Mouse (Mus musculus): ENCODE measurements at regions not wholly inside any gene's neighbourhood (a gene's known extent, or its start where the extent isn't known, plus 50 kb on each side); places are given as distances from the start of the nearest gene placed in this dataset.

GRCm38 (mm10) chr8:89903346-89903745 is 444.8 kb downstream of the Tox3 start:
- ATAC-seq (ENCODE audit: low FRiP score), result no peak
- H3K27ac ChIP-seq (replicated peaks), result no peak overlapping the region
- no peaks in the 10 kb centered on the region for H3K36me3 ChIP-seq
- 86% methylated on average over 1 of the region's 1 CpGs for WGBS
- H3K4me2 ChIP-seq, result no peak overlapping the region
- H3K4me1 ChIP-seq, result peaks cover 10% of the 10 kb centered on the region; the same call in 1 of the 2 replicates
- H3K9ac ChIP-seq (replicated peaks), result no peak overlapping the region
- no peaks in the 10 kb centered on the region for H3K27me3 ChIP-seq (replicated peaks)
- no peak overlapping the region for H3K4me3 ChIP-seq (replicated peaks)
- H3K9me3 ChIP-seq (replicated peaks), result no peaks in the 10 kb centered on the region

- ATAC-seq (ENCODE audit: low FRiP score), result no peak
- Histone ChIP-seq H3K27me3 (replicated peaks) (no peaks in the 10 kb centered on the region), H3K36me3 (no peaks in the 10 kb centered on the region), H3K27ac (replicated peaks) (no peak overlapping the region), H3K9ac (replicated peaks) (no peak overlapping the region), H3K4me1 (peaks cover 8% of the 10 kb centered on the region; the same call in 1 of the 2 replicates), H3K4me2 (no peak overlapping the region), H3K9me3 (replicated peaks) (no peaks in the 10 kb centered on the region), H3K4me3 (replicated peaks) (no peak overlapping the region)
- WGBS, result 23% methylated on average over 5 of the region's 5 CpGs
Observed at GRCm38 (mm10) chr8:89872768-89873167, 475.4 kb downstream of the Tox3 start.

GRCm38 (mm10) chr8:89871966-89872365 is 476.2 kb downstream of the Tox3 start:
- Histone ChIP-seq H3K9me3 (replicated peaks) (no peaks in the 10 kb centered on the region), H3K27ac (replicated peaks) (no peak overlapping the region), H3K9ac (replicated peaks) (no peak overlapping the region), H3K4me3 (replicated peaks) (no peak overlapping the region), H3K4me2 (no peak overlapping the region), H3K36me3 (no peaks in the 10 kb centered on the region), H3K27me3 (replicated peaks) (no peaks in the 10 kb centered on the region), H3K4me1 (peaks cover 8% of the 10 kb centered on the region; the same call in 1 of the 2 replicates)
- WGBS, result 86% methylated on average over 5 of the region's 5 CpGs
- no peak for ATAC-seq (ENCODE audit: low FRiP score)

- Histone ChIP-seq H3K4me2 (no peak overlapping the region), H3K4me3 (replicated peaks) (no peak overlapping the region), H3K27me3 (replicated peaks) (no peaks in the 10 kb centered on the region), H3K9ac (replicated peaks) (no peak overlapping the region), H3K4me1 (peaks cover 4% of the 10 kb centered on the region; the same call in 1 of the 2 replicates), H3K9me3 (replicated peaks) (no peaks in the 10 kb centered on the region), H3K27ac (replicated peaks) (no peak overlapping the region), H3K36me3 (no peaks in the 10 kb centered on the region)
- ATAC-seq (ENCODE audit: low FRiP score), result no peak
- WGBS, result 92% methylated on average over 3 of the region's 3 CpGs
Observed at GRCm38 (mm10) chr8:89859813-89860212, 488.3 kb downstream of the Tox3 start.

DNA sequence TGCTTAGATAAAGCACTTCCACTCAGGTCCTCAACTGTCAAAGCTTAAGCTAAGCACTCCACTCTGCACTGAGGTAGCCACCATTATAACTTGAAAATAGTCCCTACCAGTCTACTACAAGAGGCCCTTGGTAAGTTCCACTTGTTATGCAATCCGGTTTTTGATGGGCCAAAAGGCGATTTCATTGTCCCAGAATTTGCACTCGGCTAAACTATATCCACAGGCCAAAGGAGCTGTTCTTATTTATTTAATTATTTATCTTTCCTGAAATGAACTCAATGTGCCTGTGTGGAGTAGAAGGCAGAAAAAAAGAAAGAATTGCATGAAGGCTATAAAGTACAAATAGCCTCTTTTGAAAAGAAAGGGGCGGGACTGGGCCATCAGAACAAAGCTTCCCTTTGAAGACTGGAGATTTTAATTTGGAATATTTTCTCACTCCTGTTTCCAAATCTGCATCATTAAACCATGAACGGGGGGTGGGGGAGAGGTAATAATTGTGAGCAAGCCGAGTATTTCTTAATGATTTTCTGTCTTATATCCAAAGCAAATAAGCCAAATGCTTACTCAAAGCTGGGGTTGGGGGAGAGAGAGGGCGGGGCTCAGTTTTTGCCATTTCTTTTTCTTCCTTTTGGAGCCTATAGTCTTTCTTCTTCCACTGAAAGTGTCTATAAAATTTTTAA is 489.3 kb downstream of the Tox3 start:
- H3K36me3 ChIP-seq, result no peaks in the 10 kb centered on the region
- H3K9me3 ChIP-seq (replicated peaks), result no peaks in the 10 kb centered on the region
- H3K4me1 ChIP-seq, result peaks cover 4% of the 10 kb centered on the region; the same call in 1 of the 2 replicates
- 72% methylated on average over 7 of the region's 7 CpGs for WGBS
- no peak overlapping the region for H3K27ac ChIP-seq (replicated peaks)
- no peaks in the 10 kb centered on the region for H3K27me3 ChIP-seq (replicated peaks)
- no peak overlapping the region for H3K4me2 ChIP-seq
- no peak for ATAC-seq (ENCODE audit: low FRiP score)
- H3K9ac ChIP-seq (replicated peaks), result no peak overlapping the region
- H3K4me3 ChIP-seq (replicated peaks), result no peak overlapping the region

- Histone ChIP-seq H3K4me1 (peaks cover 4% of the 10 kb centered on the region; the same call in 1 of the 2 replicates), H3K4me3 (replicated peaks) (no peak overlapping the region), H3K27ac (replicated peaks) (no peak overlapping the region), H3K4me2 (no peak overlapping the region), H3K27me3 (replicated peaks) (no peaks in the 10 kb centered on the region), H3K9ac (replicated peaks) (no peak overlapping the region), H3K36me3 (no peaks in the 10 kb centered on the region), H3K9me3 (replicated peaks) (no peaks in the 10 kb centered on the region)
- ATAC-seq (ENCODE audit: low FRiP score), result no peak
- WGBS, result 49% methylated on average over 5 of the region's 5 CpGs
Observed at GRCm38 (mm10) chr8:89855556-89855955, 492.6 kb downstream of the Tox3 start.

- Histone ChIP-seq H3K36me3 (no peaks in the 10 kb centered on the region), H3K4me2 (no peak overlapping the region), H3K9me3 (replicated peaks) (no peaks in the 10 kb centered on the region), H3K4me1 (peaks cover 9% of the 10 kb centered on the region), H3K4me3 (replicated peaks) (no peak overlapping the region), H3K27ac (replicated peaks) (peak overlapping the region; percentile 78), H3K9ac (replicated peaks) (no peak overlapping the region), H3K27me3 (replicated peaks) (no peaks in the 10 kb centered on the region)
- peak; percentile 92 for ATAC-seq (ENCODE audit: low FRiP score)
- WGBS, result 25% methylated on average over 3 of the region's 3 CpGs
Observed at GRCm38 (mm10) chr8:89850209-89850796, 497.8 kb downstream of the Tox3 start.

DNA sequence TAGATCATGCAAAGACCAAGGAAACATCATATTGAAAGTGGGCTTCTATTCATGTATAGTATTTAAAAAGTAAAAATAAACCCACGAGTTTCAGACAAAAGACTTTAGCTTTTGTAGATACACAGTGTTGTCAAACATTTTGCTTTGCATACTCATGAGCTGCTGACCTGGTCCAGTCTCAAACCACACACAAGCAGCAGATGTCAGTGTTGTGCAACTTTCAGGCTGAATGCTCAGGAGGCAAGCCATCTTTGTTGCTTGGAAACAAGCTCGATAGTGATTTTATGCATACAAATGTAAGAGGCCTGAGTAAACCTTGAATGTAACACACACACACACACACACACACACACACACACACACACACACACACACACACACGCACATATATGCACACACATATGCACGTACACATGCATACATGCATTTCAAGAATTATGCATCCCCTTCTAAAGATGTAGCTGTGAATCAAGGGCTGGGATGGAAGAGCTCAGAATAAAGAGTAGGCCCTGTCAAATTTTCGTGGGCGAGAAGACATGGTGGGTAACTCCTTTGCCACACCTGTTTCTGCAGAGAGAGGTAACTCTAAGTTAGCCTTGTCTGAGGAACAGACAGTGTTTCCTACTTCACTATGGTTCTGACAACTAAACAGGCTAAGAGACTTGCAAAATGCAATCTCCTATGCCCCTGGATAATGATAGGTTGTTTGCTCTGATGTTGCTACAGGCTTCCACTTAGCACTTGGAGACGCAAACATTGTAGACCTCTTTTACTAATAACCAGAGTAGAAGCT is 498.5 kb downstream of the Tox3 start:
- peaks cover 9% of the 10 kb centered on the region for H3K4me1 ChIP-seq
- H3K27me3 ChIP-seq (replicated peaks), result no peaks in the 10 kb centered on the region
- no peak overlapping the region for H3K4me2 ChIP-seq
- peak overlapping the region; percentile 78 for H3K27ac ChIP-seq (replicated peaks)
- no peak overlapping the region for H3K9ac ChIP-seq (replicated peaks)
- H3K4me3 ChIP-seq (replicated peaks), result no peak overlapping the region
- peak; percentile 82; the same call in 1 of the 2 replicates for ATAC-seq (ENCODE audit: low FRiP score)
- no peaks in the 10 kb centered on the region for H3K36me3 ChIP-seq
- H3K9me3 ChIP-seq (replicated peaks), result no peaks in the 10 kb centered on the region
- 50% methylated on average over 7 of the region's 7 CpGs for WGBS

DNA sequence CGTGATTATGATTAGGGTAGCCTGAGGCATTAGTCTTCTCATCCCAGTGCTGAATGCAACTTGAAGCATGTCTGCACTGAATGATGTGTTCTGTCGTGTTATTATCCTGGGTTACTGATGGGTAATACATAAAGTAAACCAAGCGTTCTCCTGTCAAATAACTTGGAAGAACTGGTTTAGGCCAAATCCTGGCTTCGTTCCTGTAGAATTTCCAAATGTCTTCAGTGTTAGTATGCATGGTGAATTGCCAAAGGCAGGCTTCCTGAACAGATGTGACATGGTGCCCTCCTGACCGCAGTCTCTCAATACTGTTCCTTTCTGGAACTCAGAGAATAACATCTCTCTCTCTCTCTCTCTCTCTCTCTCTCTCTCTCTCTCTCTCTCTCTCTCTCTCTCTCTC is 509.6 kb downstream of the Tox3 start:
- Histone ChIP-seq H3K4me2 (no peak overlapping the region), H3K27ac (replicated peaks) (no peak overlapping the region), H3K4me3 (replicated peaks) (no peak overlapping the region), H3K4me1 (no peaks in the 10 kb centered on the region), H3K9me3 (replicated peaks) (no peaks in the 10 kb centered on the region), H3K27me3 (replicated peaks) (no peaks in the 10 kb centered on the region), H3K9ac (replicated peaks) (no peak overlapping the region), H3K36me3 (no peaks in the 10 kb centered on the region)
- 71% methylated on average over 5 of the region's 5 CpGs for WGBS
- ATAC-seq (ENCODE audit: low FRiP score), result no peak

- H3K27me3 ChIP-seq (replicated peaks), result no peaks in the 10 kb centered on the region
- no peak overlapping the region for H3K27ac ChIP-seq (replicated peaks)
- H3K4me2 ChIP-seq, result no peak overlapping the region
- H3K9me3 ChIP-seq (replicated peaks), result no peaks in the 10 kb centered on the region
- no peak overlapping the region for H3K9ac ChIP-seq (replicated peaks)
- H3K4me1 ChIP-seq, result no peaks in the 10 kb centered on the region
- H3K36me3 ChIP-seq, result no peaks in the 10 kb centered on the region
- WGBS, result 74% methylated on average over 4 of the region's 4 CpGs
- ATAC-seq (ENCODE audit: low FRiP score), result no peak
- H3K4me3 ChIP-seq (replicated peaks), result no peak overlapping the region
Observed at GRCm38 (mm10) chr8:89833715-89834114, 514.4 kb downstream of the Tox3 start.

- Histone ChIP-seq H3K4me1 (no peaks in the 10 kb centered on the region), H3K36me3 (no peaks in the 10 kb centered on the region), H3K9me3 (replicated peaks) (no peaks in the 10 kb centered on the region), H3K4me2 (no peak overlapping the region), H3K9ac (replicated peaks) (no peak overlapping the region), H3K4me3 (replicated peaks) (no peak overlapping the region), H3K27me3 (replicated peaks) (no peaks in the 10 kb centered on the region), H3K27ac (replicated peaks) (no peak overlapping the region)
- ATAC-seq (ENCODE audit: low FRiP score), result no peak
- WGBS, result 43% methylated on average over 3 of the region's 3 CpGs
Observed at GRCm38 (mm10) chr8:89824586-89824985, 523.6 kb downstream of the Tox3 start.

GRCm38 (mm10) chr8:89823631-89824030 is 524.5 kb downstream of the Tox3 start:
- ATAC-seq (ENCODE audit: low FRiP score), result no peak
- Histone ChIP-seq H3K27ac (replicated peaks) (no peak overlapping the region), H3K9me3 (replicated peaks) (no peaks in the 10 kb centered on the region), H3K9ac (replicated peaks) (no peak overlapping the region), H3K27me3 (replicated peaks) (no peaks in the 10 kb centered on the region), H3K4me1 (no peaks in the 10 kb centered on the region), H3K4me2 (no peak overlapping the region), H3K36me3 (no peaks in the 10 kb centered on the region), H3K4me3 (replicated peaks) (no peak overlapping the region)

Data from neural tube, embryonic 15.5 days (tissue).